Mouse (Mus musculus) mesoderm, embryonic 11.5 days (tissue): ENCODE results near the gene Ttc28.

Experiments used
- DNase-seq: peaks from one replicate; pipeline ENCODE4 v3.0.0-alpha.2; 2012; ENCODE audit warnings: low read depth, low spot score

The Ttc28 gene

DNA sequence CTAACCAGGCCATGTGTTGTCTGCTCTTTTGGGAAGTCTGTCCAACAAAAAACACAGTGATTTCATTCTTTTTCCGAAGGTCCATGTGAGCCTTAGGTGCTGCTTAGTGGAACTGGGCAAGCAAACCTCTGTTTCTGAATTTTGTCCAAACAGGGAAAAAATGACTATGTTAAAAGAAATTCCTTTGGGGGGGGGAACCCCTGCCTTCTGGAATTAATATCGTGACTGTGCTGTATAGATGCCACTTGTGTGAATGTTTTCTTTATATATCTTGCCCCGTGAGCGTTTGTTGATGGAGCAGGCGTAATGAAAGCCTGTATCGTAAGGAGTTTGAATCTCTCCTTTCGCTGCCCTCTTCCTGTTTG is 127.5 kb downstream of the Ttc28 start:
- no peak for DNase-seq

DNA sequence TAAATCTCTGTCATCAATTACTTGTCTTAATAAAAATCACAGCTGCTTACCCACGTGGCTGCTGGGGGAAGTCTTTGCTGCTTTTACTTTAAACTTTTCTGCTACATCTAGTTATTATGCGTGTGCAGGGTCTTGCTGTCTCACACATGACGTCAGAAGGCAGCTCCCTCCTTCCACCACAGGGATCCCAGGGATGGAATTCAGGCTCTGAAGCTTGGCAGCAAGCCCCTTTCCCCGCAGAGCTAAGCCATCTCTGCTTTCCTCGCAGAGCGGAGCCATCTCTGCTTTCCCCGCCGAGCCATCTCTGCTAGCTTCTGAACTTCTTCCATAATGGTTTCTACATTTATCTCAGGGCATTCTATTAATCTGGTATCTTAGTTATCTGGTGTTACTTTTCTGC is 128.3 kb downstream of the Ttc28 start:
- DNase-seq = no peak

- DNase-seq = no peak
Observed at GRCm38 (mm10) chr5:111008431-111008830, 128.8 kb downstream of the Ttc28 start.

GRCm38 (mm10) chr5:111011271-111011670 is 131.7 kb downstream of the Ttc28 start:
- DNase-seq = peak; percentile 95

DNA sequence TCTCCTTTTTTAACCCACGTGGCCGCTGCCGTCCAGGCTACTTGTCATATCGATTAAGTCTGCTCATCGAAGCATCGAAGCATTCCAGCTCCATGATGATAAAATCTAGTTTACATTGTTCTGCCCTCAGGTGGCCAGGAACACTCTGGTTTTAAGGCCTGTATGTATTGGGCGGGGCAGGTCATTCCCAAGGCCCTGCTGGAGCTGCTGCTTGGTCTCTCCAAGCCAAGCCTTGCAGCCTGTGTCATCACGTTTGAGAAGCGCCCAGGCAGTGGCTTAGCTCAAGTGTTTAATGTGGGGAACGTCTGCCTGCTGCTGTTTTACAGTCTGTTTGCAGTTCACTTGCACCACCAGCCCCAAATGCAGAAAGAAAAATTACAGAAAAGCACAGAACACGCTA is 132.5 kb downstream of the Ttc28 start:
- DNase-seq = no peak

GRCm38 (mm10) chr5:111012587-111012986 is 133.0 kb downstream of the Ttc28 start:
- no peak for DNase-seq

- no peak for DNase-seq
Observed at GRCm38 (mm10) chr5:111014960-111015359, 135.4 kb downstream of the Ttc28 start.

- DNase-seq = no peak
Observed at GRCm38 (mm10) chr5:111017319-111017718, 137.7 kb downstream of the Ttc28 start.

DNA sequence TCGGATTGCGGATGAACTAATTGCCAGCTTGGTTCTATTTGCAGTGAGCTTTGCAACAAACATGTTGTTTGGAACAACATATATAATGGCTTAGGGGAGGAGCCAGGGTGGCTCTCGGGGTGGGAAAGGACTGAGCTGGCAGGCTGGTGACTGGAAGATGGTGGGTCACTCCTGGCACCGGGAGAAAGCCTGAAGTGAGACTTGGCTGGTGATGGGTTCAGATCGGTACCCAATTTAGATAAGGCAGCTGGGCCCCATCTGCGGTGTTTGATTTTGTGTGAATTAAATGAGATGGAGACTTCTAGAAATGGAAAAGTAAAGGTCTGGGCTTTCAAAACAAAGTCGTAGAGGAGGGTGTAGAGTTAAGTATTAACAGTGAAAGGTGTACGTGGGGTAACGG is 142.7 kb downstream of the Ttc28 start:
- no peak for DNase-seq

DNA sequence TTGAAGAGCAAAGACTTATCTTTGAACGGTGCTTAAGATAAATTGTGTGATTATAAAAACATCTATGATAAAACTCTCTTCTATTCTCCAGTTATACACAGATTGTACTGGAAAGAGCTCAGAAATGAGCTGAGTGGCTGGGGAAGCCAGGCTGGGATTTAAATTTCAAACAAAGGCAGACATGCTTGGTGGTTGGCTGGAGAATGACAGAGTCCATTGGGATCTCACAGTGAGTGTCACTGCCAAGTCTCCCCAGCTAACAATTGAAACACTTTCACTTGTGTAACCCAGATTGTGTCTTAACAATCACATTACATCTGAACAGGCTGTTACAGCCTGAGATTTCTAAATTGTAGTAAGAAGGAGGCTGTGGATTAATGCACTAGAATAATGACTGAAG is 143.3 kb downstream of the Ttc28 start:
- DNase-seq = no peak

DNA sequence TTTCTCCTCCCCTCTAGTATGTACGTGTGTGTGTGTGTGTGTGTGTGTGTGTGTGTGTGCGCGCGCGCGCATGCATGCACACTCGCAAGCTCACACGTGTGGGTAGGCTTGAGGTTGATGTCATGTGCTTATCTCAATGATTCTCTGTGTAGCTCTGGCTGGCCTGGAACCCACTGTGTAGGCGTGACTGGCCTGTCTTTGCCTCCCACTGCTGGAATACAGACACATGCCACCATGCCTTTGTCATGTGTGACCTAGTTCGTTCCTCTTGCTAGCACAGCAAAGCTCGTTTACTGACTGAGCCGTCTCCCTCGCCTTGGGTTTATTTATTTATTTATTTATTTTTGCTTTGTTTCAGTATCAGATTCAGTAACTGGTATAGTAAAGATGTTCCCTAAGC is 145.0 kb downstream of the Ttc28 start:
- no peak for DNase-seq

- DNase-seq = no peak
Observed at GRCm38 (mm10) chr5:111025476-111025875, 145.9 kb downstream of the Ttc28 start.

GRCm38 (mm10) chr5:111026209-111026608 is 146.6 kb downstream of the Ttc28 start:
- no peak for DNase-seq

DNA sequence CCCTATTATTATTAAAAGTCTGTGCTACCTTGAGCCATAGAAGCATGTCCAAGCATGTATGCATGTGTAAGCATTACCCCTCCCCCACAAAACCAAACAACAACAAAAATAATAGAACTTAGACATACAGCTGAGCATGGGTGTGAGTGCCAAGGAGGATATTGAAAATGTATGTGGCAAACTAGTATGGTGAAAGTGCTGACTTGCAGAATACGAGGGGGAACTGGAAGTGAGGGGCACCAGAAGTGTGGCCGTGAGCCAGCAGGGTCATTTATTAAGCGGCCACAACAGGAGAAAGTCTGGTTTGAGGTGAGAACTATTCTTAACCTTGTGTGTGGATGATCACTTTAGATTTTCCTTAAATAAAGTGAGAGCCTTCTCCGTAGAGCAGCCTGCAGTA is 148.7 kb downstream of the Ttc28 start:
- DNase-seq = no peak

DNA sequence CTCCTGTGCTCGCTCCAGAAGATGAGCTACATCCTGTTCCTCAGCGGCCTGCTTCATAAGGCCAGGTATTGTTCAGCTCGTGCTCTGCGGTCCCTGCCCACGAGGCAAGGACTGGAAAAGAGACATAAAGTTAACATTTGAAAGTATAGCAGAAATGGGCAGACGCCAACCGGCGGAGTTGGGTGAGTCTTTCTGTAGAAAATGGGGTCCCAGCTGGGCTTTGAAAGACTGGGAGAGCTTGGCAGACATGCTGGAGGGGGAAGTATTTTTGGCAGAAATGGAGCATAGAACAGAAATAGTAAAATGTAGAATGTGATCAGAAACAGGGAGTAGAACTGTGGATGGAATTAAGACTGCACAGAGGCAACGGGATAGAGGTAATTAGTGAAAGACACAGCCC is 149.3 kb downstream of the Ttc28 start:
- DNase-seq = no peak

GRCm38 (mm10) chr5:111032687-111033295 is 153.2 kb downstream of the Ttc28 start:
- no peak for DNase-seq

GRCm38 (mm10) chr5:111033489-111033888 is 153.9 kb downstream of the Ttc28 start:
- DNase-seq = no peak

GRCm38 (mm10) chr5:111037123-111037748 is 157.6 kb downstream of the Ttc28 start:
- DNase-seq = no peak

- no peak for DNase-seq
Observed at GRCm38 (mm10) chr5:111039771-111040170, 160.2 kb downstream of the Ttc28 start.

DNA sequence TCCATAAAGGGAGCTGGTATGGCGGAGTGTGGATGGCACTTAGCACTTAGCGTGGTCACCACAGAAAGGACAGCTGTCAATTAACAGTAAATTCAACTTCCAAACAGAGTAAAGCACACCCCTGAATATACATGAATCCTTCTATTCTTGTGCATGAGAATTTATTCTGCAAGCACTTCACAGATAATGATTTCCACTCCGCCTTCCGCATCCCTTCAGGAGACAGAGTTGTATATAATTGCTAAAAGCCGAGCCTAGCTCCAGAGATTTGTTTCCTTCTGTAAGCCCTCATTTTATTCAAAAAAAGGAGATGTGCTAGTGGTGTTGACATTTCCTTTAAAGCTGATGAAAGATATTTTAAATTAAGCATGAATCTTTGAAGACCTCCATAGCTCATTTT is 162.3 kb downstream of the Ttc28 start:
- DNase-seq = no peak

GRCm38 (mm10) chr5:111044193-111044592 is 164.6 kb downstream of the Ttc28 start:
- DNase-seq = no peak

- DNase-seq = no peak
Observed at GRCm38 (mm10) chr5:111046359-111046758, 166.8 kb downstream of the Ttc28 start.

DNA sequence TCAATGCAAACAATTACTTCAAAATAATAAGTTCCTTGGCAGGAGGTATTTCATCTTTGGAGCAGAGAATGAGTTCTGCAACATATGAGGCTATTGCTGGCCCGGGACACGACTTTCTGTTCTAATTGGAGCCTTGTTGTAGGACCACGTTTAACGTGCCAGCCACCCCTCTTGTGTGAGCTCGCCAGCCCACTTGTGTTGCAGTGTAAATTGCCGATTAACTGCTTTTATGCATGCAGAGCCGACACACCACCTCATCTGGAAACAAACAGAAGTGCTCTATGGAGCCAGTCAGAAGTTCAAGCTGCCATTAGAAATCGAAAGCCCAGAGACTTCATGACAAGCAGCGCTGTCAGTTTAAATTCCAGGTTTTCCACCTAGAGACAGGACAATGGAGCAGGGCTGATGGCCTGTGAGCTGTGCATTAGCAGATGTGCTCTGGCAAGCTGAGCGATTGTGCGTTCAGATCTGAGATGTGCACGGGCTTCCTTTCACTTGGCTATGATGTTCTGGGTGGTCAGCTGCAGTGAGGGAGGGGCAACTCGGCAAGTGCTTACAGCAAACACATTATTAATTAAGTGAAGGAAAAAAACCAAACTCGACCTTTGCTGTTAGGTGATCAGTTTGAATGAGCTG is 167.4 kb downstream of the Ttc28 start:
- no peak for DNase-seq
